Mouse (Mus musculus) kidney, adult 8-10 months (tissue): ENCODE measurements around the gene Iqca.

ENCODE experiments used
- DNase-seq, 2 experiments: peaks; one replicate each; pipeline ENCODE4 v3.0.0; 2022

The Iqca gene

GRCm38 (mm10) chr1:90153099-90153744 is at the start of gene Iqca:
Gene Iqca (minus strand): TSS chr1:90153401.
- DNase-seq, result peak; percentile 55 to 58

- peak; percentile 68 to 81 for DNase-seq
These were observed 49.2 kb upstream of the Iqca start for GRCm38 (mm10) chr1:90202207-90202978.

- DNase-seq, result no peak
These were observed 48.5 kb upstream of the Iqca start for GRCm38 (mm10) chr1:90201655-90202054.

- DNase-seq, result no peak
These were observed 48.0 kb upstream of the Iqca start for GRCm38 (mm10) chr1:90201246-90201645.

- no peak for DNase-seq
These were observed 35.8 kb upstream of the Iqca start for GRCm38 (mm10) chr1:90189046-90189445.

GRCm38 (mm10) chr1:90186874-90187273 is 33.7 kb upstream of the Iqca start:
- DNase-seq, result no peak

- DNase-seq, result no peak
These were observed 33.0 kb upstream of the Iqca start for GRCm38 (mm10) chr1:90186173-90186572.

- DNase-seq, result no peak
These were observed 30.4 kb upstream of the Iqca start for GRCm38 (mm10) chr1:90183602-90184001.

- no peak for DNase-seq
These were observed 29.3 kb upstream of the Iqca start for GRCm38 (mm10) chr1:90182521-90182920.

GRCm38 (mm10) chr1:90180966-90181699 is 27.9 kb upstream of the Iqca start:
- DNase-seq, result no peak

GRCm38 (mm10) chr1:90180479-90180878 is 27.3 kb upstream of the Iqca start:
- DNase-seq, result no peak

GRCm38 (mm10) chr1:90177978-90178377 is 24.8 kb upstream of the Iqca start:
- DNase-seq, result no peak

- no peak for DNase-seq
These were observed 24.4 kb upstream of the Iqca start for GRCm38 (mm10) chr1:90177565-90177964.

GRCm38 (mm10) chr1:90176223-90176622 is 23.0 kb upstream of the Iqca start:
- DNase-seq, result no peak

GRCm38 (mm10) chr1:90174338-90174737 is 21.1 kb upstream of the Iqca start:
- no peak for DNase-seq

- DNase-seq, result no peak
These were observed 11.1 kb upstream of the Iqca start for GRCm38 (mm10) chr1:90164319-90164718.

GRCm38 (mm10) chr1:90163161-90163560 is 10.0 kb upstream of the Iqca start:
- no peak for DNase-seq

- DNase-seq, result no peak
These were observed 9.2 kb upstream of the Iqca start for GRCm38 (mm10) chr1:90162379-90162857.

GRCm38 (mm10) chr1:90161623-90162022 is 8.4 kb upstream of the Iqca start:
- DNase-seq, result peak; percentile 25 to 40

- no peak for DNase-seq
These were observed 6.7 kb upstream of the Iqca start for GRCm38 (mm10) chr1:90159927-90160326.

GRCm38 (mm10) chr1:90156589-90156988 is 3.4 kb upstream of the Iqca start:
- no peak for DNase-seq

GRCm38 (mm10) chr1:90153787-90154186 is 586 bp upstream of the Iqca start:
- DNase-seq, result no peak

- DNase-seq, result no peak
These were observed 13.5 kb downstream of the Iqca start for GRCm38 (mm10) chr1:90139729-90140128.

GRCm38 (mm10) chr1:90132402-90132801 is 20.8 kb downstream of the Iqca start:
- DNase-seq, result no peak
